Mouse (Mus musculus): ENCODE data around the gene Sox12. TPM values are rescaled to one million over a fixed set of nuclear protein-coding genes. Genes with fewer than 3 reads are reported as not detected.

Sox12 gene
- total and polyA plus RNA-seq, 2 experiments from 2014 or later = 10.8 to 55.7 TPM

DNA sequence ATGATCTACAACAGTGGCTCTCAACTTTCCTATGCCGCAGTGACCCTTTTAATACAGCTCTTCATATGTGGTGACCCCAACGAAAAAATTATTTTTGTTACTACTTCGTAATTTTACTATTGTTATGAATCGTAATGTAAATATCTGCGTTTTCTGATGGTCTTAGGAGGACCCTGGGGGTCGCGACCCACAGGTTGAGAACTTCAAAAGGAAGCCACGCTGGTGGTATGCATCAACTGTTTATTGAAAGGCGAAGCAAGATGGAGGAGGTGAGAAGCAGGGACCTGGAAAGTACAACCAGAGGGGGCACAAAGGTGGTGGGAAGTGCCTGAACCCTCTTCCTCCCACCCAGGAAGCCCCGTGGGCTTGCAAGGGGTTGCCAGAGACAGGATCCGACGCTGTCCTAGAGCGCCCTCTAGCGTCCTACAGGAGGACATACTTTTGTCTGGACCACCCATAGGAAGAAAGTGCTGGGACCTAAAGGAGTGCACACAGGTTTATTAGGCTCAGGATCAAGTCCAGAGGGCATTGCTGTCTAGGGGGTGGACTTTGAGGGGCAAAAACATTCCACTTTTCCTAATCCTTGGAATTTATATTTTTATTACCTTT lies 29.2 kb downstream of the Sox12 start:
- Histone ChIP-seq H3K27me3 (ENCODE audit: insufficient read depth, low read length) (no peaks in the 10 kb centered on the region), H3K4me1 (ENCODE audit: insufficient read depth, low read length) (no peaks in the 10 kb centered on the region), H3K4me3 (ENCODE audit: low read depth, low read length) (no peak overlapping the region), H3K9ac (replicated peaks; ENCODE audit: low read length, poor library complexity, severe bottlenecking) (no peak overlapping the region), H3K36me3 (ENCODE audit: insufficient read depth, low read length) (no peaks in the 10 kb centered on the region; the same call in 1 of the 2 replicates), H3K9me3 (ENCODE audit: low read length) (no peaks in the 10 kb centered on the region), H3K27ac (ENCODE audit: low read depth, low read length) (no peak overlapping the region), H3K4me2 (ENCODE audit: low read depth, low read length, poor library complexity, severe bottlenecking) (0 out of 2 replicates have a peak overlapping the region, but pooled peaks have one; percentile 20)
- 31% methylated on average over 14 of the region's 14 CpGs for WGBS
- ATAC-seq (ENCODE audit: low FRiP score) = no peak
- peak; percentile 79 for DNase-seq (ENCODE audit: low spot score)
- peak; percentile 90 for TF ChIP-seq CTCF (IDR thresholded peaks at IDR 0.05)

GRCm38 (mm10) chr2:152367917-152368316 lies 29.9 kb downstream of the Sox12 start:
- no peak overlapping the region for H3K27ac ChIP-seq (ENCODE audit: low read depth, low read length)
- H3K9me3 ChIP-seq (ENCODE audit: low read length) = no peaks in the 10 kb centered on the region
- WGBS = 86% methylated on average over 5 of the region's 5 CpGs
- H3K4me3 ChIP-seq (ENCODE audit: low read depth, low read length) = no peak overlapping the region
- H3K4me2 ChIP-seq (ENCODE audit: low read depth, low read length, poor library complexity, severe bottlenecking) = no peak overlapping the region
- no peak overlapping the region for H3K9ac ChIP-seq (replicated peaks; ENCODE audit: low read length, poor library complexity, severe bottlenecking)
- ATAC-seq (ENCODE audit: low FRiP score) = no peak
- H3K4me1 ChIP-seq (ENCODE audit: insufficient read depth, low read length) = no peaks in the 10 kb centered on the region
- no peaks in the 10 kb centered on the region for H3K27me3 ChIP-seq (ENCODE audit: insufficient read depth, low read length)
- H3K36me3 ChIP-seq (ENCODE audit: insufficient read depth, low read length) = no peaks in the 10 kb centered on the region; the same call in 1 of the 2 replicates
- TF ChIP-seq CTCF (IDR thresholded peaks at IDR 0.05) = no peak
- DNase-seq (ENCODE audit: low spot score) = no peak

DNA sequence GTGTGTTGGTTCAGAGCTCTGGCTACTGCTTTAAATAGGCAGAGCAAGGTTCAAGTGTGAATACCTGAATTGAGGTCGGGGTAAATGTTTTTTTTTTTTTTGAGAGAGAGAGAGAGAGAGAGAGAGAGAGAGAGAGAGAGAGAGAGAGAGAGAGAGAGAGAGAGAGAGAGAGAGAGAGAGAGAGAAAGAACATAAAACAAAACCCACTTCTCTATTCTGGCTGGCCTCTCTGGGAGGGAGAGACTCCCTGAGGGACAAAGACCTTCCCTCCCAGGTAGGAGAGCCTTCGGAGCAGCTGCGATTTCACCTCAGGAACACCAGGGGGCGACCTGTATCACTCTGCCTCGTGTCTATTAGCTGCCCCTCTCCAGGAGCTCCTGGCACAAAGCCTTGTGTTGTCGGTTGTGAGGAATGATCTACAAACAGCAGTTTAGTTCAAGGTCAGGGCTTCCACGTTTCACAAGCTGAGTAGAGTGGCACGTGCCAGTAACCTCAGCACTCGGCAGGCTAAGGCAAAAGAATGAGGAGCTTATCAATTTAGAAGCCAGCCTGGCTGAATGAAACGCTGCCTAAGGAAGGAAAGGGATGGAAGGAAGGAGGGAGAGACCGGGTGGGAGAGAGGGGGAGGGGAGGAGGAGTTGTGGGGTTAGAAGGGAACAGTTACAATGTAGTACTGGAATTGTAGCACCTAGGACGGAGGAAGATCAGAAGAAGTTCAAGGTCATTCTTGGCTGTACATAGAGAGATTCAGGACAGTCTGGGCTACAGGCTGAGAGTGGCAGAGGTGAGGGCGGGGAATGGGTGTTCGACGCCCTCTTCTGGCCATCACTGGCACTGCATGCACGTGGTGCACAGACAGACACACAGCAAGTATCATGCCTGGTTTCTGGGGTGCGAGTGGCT lies 34.4 kb downstream of the Sox12 start:
- no peak overlapping the region for H3K4me3 ChIP-seq (ENCODE audit: low read depth, low read length)
- ATAC-seq (ENCODE audit: low FRiP score) = peak; percentile 78
- H3K27ac ChIP-seq (ENCODE audit: low read depth, low read length) = peak overlapping the region; percentile 66
- WGBS = 7% methylated on average over 17 of the region's 17 CpGs
- TF ChIP-seq CTCF (IDR thresholded peaks at IDR 0.05) = peak; percentile 85
- H3K4me2 ChIP-seq (ENCODE audit: low read depth, low read length, poor library complexity, severe bottlenecking) = peak overlapping the region; percentile 31
- H3K36me3 ChIP-seq (ENCODE audit: insufficient read depth, low read length) = no peaks in the 10 kb centered on the region
- no peaks in the 10 kb centered on the region for H3K9me3 ChIP-seq (ENCODE audit: low read length)
- no peaks in the 10 kb centered on the region for H3K27me3 ChIP-seq (ENCODE audit: insufficient read depth, low read length)
- H3K4me1 ChIP-seq (ENCODE audit: insufficient read depth, low read length) = no peaks in the 10 kb centered on the region
- peak; percentile 91 for DNase-seq (ENCODE audit: low spot score)
- H3K9ac ChIP-seq (replicated peaks; ENCODE audit: low read length, poor library complexity, severe bottlenecking) = no peak overlapping the region

DNA sequence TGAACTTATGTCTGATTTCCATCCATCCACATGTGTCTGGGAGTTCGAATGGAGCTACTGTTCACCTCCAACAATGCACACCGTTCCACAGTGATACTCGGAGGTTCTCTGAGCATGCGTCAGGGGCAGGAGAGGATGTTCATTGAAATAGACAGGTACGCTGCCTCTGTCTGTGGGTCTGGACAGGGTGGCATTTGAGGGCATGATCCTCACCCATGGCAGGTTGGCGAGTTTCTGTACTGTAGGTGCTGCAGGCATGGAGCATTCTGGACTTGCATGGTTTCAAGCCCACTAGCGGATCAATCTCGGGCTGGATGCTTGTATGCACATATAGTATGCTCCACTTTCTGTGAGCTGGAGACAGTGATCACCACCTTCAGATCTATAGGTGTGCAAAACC lies 36.7 kb downstream of the Sox12 start:
- no peak overlapping the region for H3K4me3 ChIP-seq (ENCODE audit: low read depth, low read length)
- H3K36me3 ChIP-seq (ENCODE audit: insufficient read depth, low read length) = no peaks in the 10 kb centered on the region
- no peak for TF ChIP-seq CTCF (IDR thresholded peaks at IDR 0.05)
- H3K9ac ChIP-seq (replicated peaks; ENCODE audit: low read length, poor library complexity, severe bottlenecking) = no peak overlapping the region
- DNase-seq (ENCODE audit: low spot score) = no peak
- no peaks in the 10 kb centered on the region for H3K4me1 ChIP-seq (ENCODE audit: insufficient read depth, low read length)
- H3K27me3 ChIP-seq (ENCODE audit: insufficient read depth, low read length) = no peaks in the 10 kb centered on the region
- 91% methylated on average over 8 of the region's 8 CpGs for WGBS
- H3K9me3 ChIP-seq (ENCODE audit: low read length) = no peaks in the 10 kb centered on the region
- ATAC-seq (ENCODE audit: low FRiP score) = no peak
- no peak overlapping the region for H3K27ac ChIP-seq (ENCODE audit: low read depth, low read length)
- H3K4me2 ChIP-seq (ENCODE audit: low read depth, low read length, poor library complexity, severe bottlenecking) = no peak overlapping the region

DNA sequence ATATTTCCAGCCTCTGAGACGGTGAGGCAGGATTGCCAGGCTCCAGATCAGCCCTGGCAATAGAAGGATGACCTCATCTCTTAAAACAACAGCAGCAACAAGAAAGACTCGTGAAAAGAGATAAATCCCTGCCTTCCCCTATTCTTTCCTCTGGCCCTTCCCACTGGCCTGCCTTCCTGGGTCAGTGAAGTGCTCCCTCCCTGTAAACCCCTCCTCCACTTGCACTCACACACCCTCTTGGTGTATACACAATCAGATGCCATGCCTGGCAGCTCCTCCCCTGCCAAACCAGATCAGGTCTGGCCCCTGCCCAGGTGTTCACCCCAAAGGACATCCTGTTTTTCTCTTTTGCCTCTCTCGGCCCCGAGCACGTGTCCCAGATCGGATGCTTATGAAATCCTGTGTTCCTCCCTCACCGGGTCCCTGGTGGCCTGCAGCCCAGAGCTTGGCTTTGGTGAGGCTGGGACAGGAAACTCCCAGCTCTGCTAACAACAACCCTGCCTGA lies 37.5 kb downstream of the Sox12 start:
- no peak overlapping the region for H3K27ac ChIP-seq (ENCODE audit: low read depth, low read length)
- no peaks in the 10 kb centered on the region for H3K9me3 ChIP-seq (ENCODE audit: low read length)
- no peak overlapping the region for H3K9ac ChIP-seq (replicated peaks; ENCODE audit: low read length, poor library complexity, severe bottlenecking)
- ATAC-seq (ENCODE audit: low FRiP score) = no peak
- no peak overlapping the region for H3K4me3 ChIP-seq (ENCODE audit: low read depth, low read length)
- 57% methylated on average over 7 of the region's 7 CpGs for WGBS
- no peak for TF ChIP-seq CTCF (IDR thresholded peaks at IDR 0.05)
- H3K4me1 ChIP-seq (ENCODE audit: insufficient read depth, low read length) = no peaks in the 10 kb centered on the region
- DNase-seq (ENCODE audit: low spot score) = no peak
- H3K4me2 ChIP-seq (ENCODE audit: low read depth, low read length, poor library complexity, severe bottlenecking) = no peak overlapping the region
- no peaks in the 10 kb centered on the region for H3K27me3 ChIP-seq (ENCODE audit: insufficient read depth, low read length)
- no peaks in the 10 kb centered on the region for H3K36me3 ChIP-seq (ENCODE audit: insufficient read depth, low read length)

- no peak for TF ChIP-seq CTCF (IDR thresholded peaks at IDR 0.05)
- DNase-seq (ENCODE audit: low spot score) (no peak), ATAC-seq (ENCODE audit: low FRiP score) (no peak)
- H3K4me2 ChIP-seq (ENCODE audit: low read depth, low read length, poor library complexity, severe bottlenecking) = no peak overlapping the region
- H3K27me3 ChIP-seq (ENCODE audit: insufficient read depth, low read length) = no peaks in the 10 kb centered on the region
- H3K9me3 ChIP-seq (ENCODE audit: low read length) = no peaks in the 10 kb centered on the region
- no peak overlapping the region for H3K9ac ChIP-seq (replicated peaks; ENCODE audit: low read length, poor library complexity, severe bottlenecking)
- H3K36me3 ChIP-seq (ENCODE audit: insufficient read depth, low read length) = no peaks in the 10 kb centered on the region
- H3K4me3 ChIP-seq (ENCODE audit: low read depth, low read length) = no peak overlapping the region
- no peak overlapping the region for H3K27ac ChIP-seq (ENCODE audit: low read depth, low read length)
- 83% methylated on average over 5 of the region's 5 CpGs for whole genome bisulfite sequencing
- no peaks in the 10 kb centered on the region for H3K4me1 ChIP-seq (ENCODE audit: insufficient read depth, low read length)
Measured at GRCm38 (mm10) chr2:152359616-152360015, 38.2 kb downstream of the Sox12 start.
